Mouse (Mus musculus) lung, postnatal 4 days (tissue): ENCODE measurements around the gene Epyc.

Experiments used
- DNase-seq, 2 experiments: peaks; one replicate each; pipeline ENCODE4 v3.0.0; 2021

The Epyc gene

GRCm38 (mm10) chr10:97643768-97644167 is at the start of gene Epyc:
Epyc (plus strand) TSS chr10:97644068.
- no peak for DNase-seq

- no peak for DNase-seq
Observed at GRCm38 (mm10) chr10:97595680-97596079, 48.2 kb upstream of the Epyc start.

- DNase-seq, result no peak
Observed at GRCm38 (mm10) chr10:97601744-97602143, 42.1 kb upstream of the Epyc start.

GRCm38 (mm10) chr10:97603256-97603655 is 40.6 kb upstream of the Epyc start:
- no peak for DNase-seq

- no peak for DNase-seq
Observed at GRCm38 (mm10) chr10:97606579-97606978, 37.3 kb upstream of the Epyc start, which contains the start of gene Kera. Kera (plus strand) TSS chr10:97606879.

GRCm38 (mm10) chr10:97622328-97622727 is 21.5 kb upstream of the Epyc start:
- DNase-seq, result no peak

GRCm38 (mm10) chr10:97624381-97624780 is 19.5 kb upstream of the Epyc start:
- no peak for DNase-seq

GRCm38 (mm10) chr10:97625116-97625515 is 18.8 kb upstream of the Epyc start:
- DNase-seq, result no peak

GRCm38 (mm10) chr10:97626543-97626942 is 17.3 kb upstream of the Epyc start:
- no peak for DNase-seq

GRCm38 (mm10) chr10:97631061-97631460 is 12.8 kb upstream of the Epyc start:
- no peak for DNase-seq

- no peak for DNase-seq
Observed at GRCm38 (mm10) chr10:97641926-97642325, 1.9 kb upstream of the Epyc start.

- DNase-seq, result no peak
Observed at GRCm38 (mm10) chr10:97650334-97650733, 6.5 kb downstream of the Epyc start.

- no peak for DNase-seq
Observed at GRCm38 (mm10) chr10:97659489-97659888, 15.6 kb downstream of the Epyc start.

GRCm38 (mm10) chr10:97668656-97669055 is 24.8 kb downstream of the Epyc start:
- no peak for DNase-seq

- peak in 1 of 2 experiments; percentile 8 for DNase-seq
Observed at GRCm38 (mm10) chr10:97670202-97670601, 26.3 kb downstream of the Epyc start.

GRCm38 (mm10) chr10:97673239-97673638 is 29.4 kb downstream of the Epyc start:
- DNase-seq, result no peak

- DNase-seq, result no peak
Observed at GRCm38 (mm10) chr10:97682981-97683380, 39.1 kb downstream of the Epyc start.

GRCm38 (mm10) chr10:97687198-97687597 is 43.3 kb downstream of the Epyc start:
- DNase-seq, result no peak

- no peak for DNase-seq
Observed at GRCm38 (mm10) chr10:97689425-97689824, 45.6 kb downstream of the Epyc start.

- peak in 1 of 2 experiments; percentile 21 for DNase-seq
Observed at GRCm38 (mm10) chr10:97692913-97693312, 49.0 kb downstream of the Epyc start, which contains the start of gene Ccer1. Ccer1 (plus strand) TSS chr10:97693059.

GRCm38 (mm10) chr10:97693398-97694135 is 49.7 kb downstream of the Epyc start:
- peak in 1 of 2 experiments; percentile 19 for DNase-seq

- DNase-seq, result no peak
Observed at GRCm38 (mm10) chr10:97702321-97702720, 58.5 kb downstream of the Epyc start.

- peak in 1 of 2 experiments; percentile 28 for DNase-seq
Observed at GRCm38 (mm10) chr10:97704562-97704961, 60.7 kb downstream of the Epyc start.

- DNase-seq, result peak in 1 of 2 experiments; percentile 34
Observed at GRCm38 (mm10) chr10:97712687-97713086, 68.8 kb downstream of the Epyc start.

GRCm38 (mm10) chr10:97714584-97714983 is 70.7 kb downstream of the Epyc start:
- DNase-seq, result no peak
